Mouse (Mus musculus): ENCODE measurements around the gene Ppp1r14a. TPM values are rescaled to one million over a fixed set of nuclear protein-coding genes. Genes with fewer than 3 reads are reported as not detected.

Gene Ppp1r14a
- polyA plus RNA-seq, 2 experiments: 9.6 to 13.8 TPM

- Histone ChIP-seq H3K27ac (replicated peaks; ENCODE audit: low read depth, low read length) (no peak overlapping the region), H3K36me3 (ENCODE audit: control insufficient read depth, insufficient read depth, low read length) (peaks cover 6% of the 10 kb centered on the region; the same call in 1 of the 2 replicates), H3K9me3 (ENCODE audit: control insufficient read depth, low read length) (no peaks in the 10 kb centered on the region), H3K4me3 (replicated peaks; ENCODE audit: low read length) (peak overlapping the region; percentile 62), H3K4me2 (replicated peaks; ENCODE audit: low read depth, low read length, severe bottlenecking) (peak overlapping the region; percentile 95), H3K9ac (ENCODE audit: low read depth, low read length, severe bottlenecking) (peak overlapping the region; percentile 53), H3K27me3 (ENCODE audit: control insufficient read depth, insufficient read depth, low read length) (peaks cover 7% of the 10 kb centered on the region; the same call in 1 of the 2 replicates), H3K4me1 (ENCODE audit: control insufficient read depth, insufficient read depth, low read length) (peaks cover 43% of the 10 kb centered on the region)
- peak; percentile 85 for ATAC-seq (ENCODE audit: low FRiP score, low read depth)
- DNase-seq (ENCODE audit: low spot score): peak; percentile 92
- TF ChIP-seq POLR2A (IDR thresholded peaks at IDR 0.05; ENCODE audit: borderline replicate concordance, extremely low read depth, insufficient read depth, insufficient read length): no peak
- 3% methylated on average over 38 of the region's 42 CpGs for WGBS
Observed at GRCm38 (mm10) chr7:29307350-29308104, 18.4 kb downstream of the Ppp1r14a start.

- Histone ChIP-seq H3K9ac (ENCODE audit: low read depth, low read length, severe bottlenecking) (peak overlapping the region; percentile 67), H3K4me2 (replicated peaks; ENCODE audit: low read depth, low read length, severe bottlenecking) (peak overlapping the region; percentile 95), H3K36me3 (ENCODE audit: control insufficient read depth, insufficient read depth, low read length) (peaks cover 6% of the 10 kb centered on the region; the same call in 1 of the 2 replicates), H3K27me3 (ENCODE audit: control insufficient read depth, insufficient read depth, low read length) (peaks cover 7% of the 10 kb centered on the region; the same call in 1 of the 2 replicates), H3K27ac (replicated peaks; ENCODE audit: low read depth, low read length) (peak overlapping the region; percentile 55), H3K9me3 (ENCODE audit: control insufficient read depth, low read length) (no peaks in the 10 kb centered on the region), H3K4me1 (ENCODE audit: control insufficient read depth, insufficient read depth, low read length) (peaks cover 53% of the 10 kb centered on the region), H3K4me3 (replicated peaks; ENCODE audit: low read length) (peak overlapping the region; percentile 62)
- under 1% methylated on average over 26 of the region's 36 CpGs for WGBS
- DNase-seq (ENCODE audit: low spot score) (no peak), ATAC-seq (ENCODE audit: low FRiP score, low read depth) (peak; percentile 5; the same call in 1 of the 2 replicates)
- no peak for TF ChIP-seq POLR2A (IDR thresholded peaks at IDR 0.05; ENCODE audit: borderline replicate concordance, extremely low read depth, insufficient read depth, insufficient read length)
Observed at GRCm38 (mm10) chr7:29309221-29309721, 20.2 kb downstream of the Ppp1r14a start.

GRCm38 (mm10) chr7:29309749-29310148, 20.6 kb downstream of the Ppp1r14a start:
- 6% methylated on average over 5 of the region's 5 CpGs for WGBS
- H3K4me1 ChIP-seq (ENCODE audit: control insufficient read depth, insufficient read depth, low read length): peaks cover 53% of the 10 kb centered on the region
- no peak for TF ChIP-seq POLR2A (IDR thresholded peaks at IDR 0.05; ENCODE audit: borderline replicate concordance, extremely low read depth, insufficient read depth, insufficient read length)

GRCm38 (mm10) chr7:29313051-29313450, 23.9 kb downstream of the Ppp1r14a start:
- DNase-seq (ENCODE audit: low spot score) (no peak), ATAC-seq (ENCODE audit: low FRiP score, low read depth) (no peak)
- H3K4me2 ChIP-seq (replicated peaks; ENCODE audit: low read depth, low read length, severe bottlenecking): no peak overlapping the region

More at GRCm38 (mm10) chr7:29309749-29310148, 20.6 kb downstream of the Ppp1r14a start:
- no peaks in the 10 kb centered on the region for H3K9me3 ChIP-seq (ENCODE audit: control insufficient read depth, low read length)
- peak overlapping the region; percentile 55; the same call in 1 of the 2 replicates for H3K27ac ChIP-seq (replicated peaks; ENCODE audit: low read depth, low read length)
- DNase-seq (ENCODE audit: low spot score) (no peak), ATAC-seq (ENCODE audit: low FRiP score, low read depth) (no peak)
- H3K9ac ChIP-seq (ENCODE audit: low read depth, low read length, severe bottlenecking): peak overlapping the region; percentile 67
- H3K36me3 ChIP-seq (ENCODE audit: control insufficient read depth, insufficient read depth, low read length): peaks cover 6% of the 10 kb centered on the region; the same call in 1 of the 2 replicates
- H3K4me2 ChIP-seq (replicated peaks; ENCODE audit: low read depth, low read length, severe bottlenecking): peak overlapping the region; percentile 95
- H3K27me3 ChIP-seq (ENCODE audit: control insufficient read depth, insufficient read depth, low read length): peaks cover 7% of the 10 kb centered on the region; the same call in 1 of the 2 replicates
- H3K4me3 ChIP-seq (replicated peaks; ENCODE audit: low read length): peak overlapping the region; percentile 62

GRCm38 (mm10) chr7:29313572-29314261, 24.6 kb downstream of the Ppp1r14a start:
- Histone ChIP-seq H3K27me3 (ENCODE audit: control insufficient read depth, insufficient read depth, low read length) (no peaks in the 10 kb centered on the region), H3K4me3 (replicated peaks; ENCODE audit: low read length) (no peak overlapping the region), H3K36me3 (ENCODE audit: control insufficient read depth, insufficient read depth, low read length) (peaks cover 6% of the 10 kb centered on the region; the same call in 1 of the 2 replicates)

More at GRCm38 (mm10) chr7:29313051-29313450, 23.9 kb downstream of the Ppp1r14a start:
- no peak overlapping the region for H3K4me3 ChIP-seq (replicated peaks; ENCODE audit: low read length)
- TF ChIP-seq POLR2A (IDR thresholded peaks at IDR 0.05; ENCODE audit: borderline replicate concordance, extremely low read depth, insufficient read depth, insufficient read length): no peak
- no peaks in the 10 kb centered on the region for H3K27me3 ChIP-seq (ENCODE audit: control insufficient read depth, insufficient read depth, low read length)
- peaks cover 6% of the 10 kb centered on the region; the same call in 1 of the 2 replicates for H3K36me3 ChIP-seq (ENCODE audit: control insufficient read depth, insufficient read depth, low read length)
- H3K9ac ChIP-seq (ENCODE audit: low read depth, low read length, severe bottlenecking): no peak overlapping the region
- no peak overlapping the region for H3K27ac ChIP-seq (replicated peaks; ENCODE audit: low read depth, low read length)
- WGBS: 21% methylated on average over 9 of the region's 9 CpGs
- no peaks in the 10 kb centered on the region for H3K9me3 ChIP-seq (ENCODE audit: control insufficient read depth, low read length)
- peaks cover 69% of the 10 kb centered on the region for H3K4me1 ChIP-seq (ENCODE audit: control insufficient read depth, insufficient read depth, low read length)

More at GRCm38 (mm10) chr7:29313572-29314261, 24.6 kb downstream of the Ppp1r14a start:
- H3K4me1 ChIP-seq (ENCODE audit: control insufficient read depth, insufficient read depth, low read length): peaks cover 69% of the 10 kb centered on the region
- H3K4me2 ChIP-seq (replicated peaks; ENCODE audit: low read depth, low read length, severe bottlenecking): no peak overlapping the region
- DNase-seq (ENCODE audit: low spot score): no peak
- ATAC-seq (ENCODE audit: low FRiP score, low read depth): no peak
- 46% methylated on average over 9 of the region's 9 CpGs for WGBS
- H3K9me3 ChIP-seq (ENCODE audit: control insufficient read depth, low read length): no peaks in the 10 kb centered on the region
- H3K27ac ChIP-seq (replicated peaks; ENCODE audit: low read depth, low read length): no peak overlapping the region
- no peak overlapping the region for H3K9ac ChIP-seq (ENCODE audit: low read depth, low read length, severe bottlenecking)
- no peak for TF ChIP-seq POLR2A (IDR thresholded peaks at IDR 0.05; ENCODE audit: borderline replicate concordance, extremely low read depth, insufficient read depth, insufficient read length)
